Mouse (Mus musculus): ENCODE results near the gene Simc1. TPM values are rescaled to one million over a fixed set of nuclear protein-coding genes. Genes with fewer than 3 reads are reported as not detected.
A peak's percentile ranks its signal among the peaks of the same experiment; 100 is the strongest.

Gene Simc1
- total and polyA plus RNA-seq, 3 experiments, result 6.2 to 16.6 (median 6.8) TPM

DNA sequence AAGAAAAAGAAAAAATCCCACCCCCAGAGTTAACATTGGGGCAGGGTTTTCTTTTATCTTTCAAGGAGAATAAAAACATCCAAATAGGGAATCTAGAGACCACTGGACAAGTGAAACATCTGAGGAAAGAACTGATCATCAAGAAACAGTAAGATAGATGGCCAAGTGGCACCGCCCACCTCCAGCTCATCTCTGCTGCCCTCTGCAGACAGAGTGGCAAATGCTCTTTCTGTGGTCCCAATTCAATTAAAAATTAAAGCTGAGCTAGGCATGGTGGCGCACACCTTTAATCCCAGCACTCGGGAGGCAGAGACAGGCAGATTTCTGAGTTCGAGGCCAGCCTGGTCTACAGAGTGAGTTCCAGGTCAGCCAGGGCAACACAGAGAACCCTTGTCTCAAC, 16.6 kb downstream of the Simc1 start:
- Histone ChIP-seq H3K36me3 (replicated peaks in 1 of 2; ENCODE audit: control insufficient read depth in 1 of 2, insufficient read depth in 1 of 2, low read length in 1 of 2) (peaks cover 17 to 44% of the 10 kb centered on the region in 2 experiments), H3K4me3 (replicated peaks in 1 of 3; ENCODE audit: low read depth in 2 of 3, low read length in 2 of 3, poor library complexity in 1 of 3) (no peak overlapping the region), H3K9me3 (replicated peaks; ENCODE audit: low read length) (peaks cover 2% of the 10 kb centered on the region), H3K79me2 (replicated peaks; ENCODE audit: control insufficient read depth, extremely low read depth, insufficient read depth, poor library complexity, severe bottlenecking) (no peaks in the 10 kb centered on the region), H3K27ac (ENCODE audit: insufficient read depth, low read depth) (no peak overlapping the region), H3K4me1 (ENCODE audit: control insufficient read depth in 1 of 2, insufficient read depth in 2 of 2) (no peaks in the 10 kb centered on the region), H3K27me3 (replicated peaks) (no peaks in the 10 kb centered on the region), H3K4me2 (ENCODE audit: insufficient read depth, low read depth, poor library complexity, severe bottlenecking) (no peak overlapping the region), H3K9ac (ENCODE audit: insufficient read depth, low read depth) (no peak overlapping the region)
- in situ Hi-C loops (cut with MboI; ENCODE audit: low pct_ligation_motif_present, low pct_unique_long_range_greater_than_20kb, low sequenced_read_pairs) (no loop called here), dilution Hi-C loops (cut with MboI; ENCODE audit: extremely low pct_ligation_motif_present, extremely low pct_unique_long_range_greater_than_20kb, low sequenced_read_pairs) (no loop called here)
- no peak for TF ChIP-seq SIN3A (IDR thresholded peaks at IDR 0.05; ENCODE audit: low read length)
- TF ChIP-seq ETS1 (conservative IDR thresholded peaks at IDR 0.05; ENCODE audit: low read depth, low read length), result no peak
- TF ChIP-seq RCOR1 (conservative IDR thresholded peaks at IDR 0.05; ENCODE audit: low read depth, low read length), result no peak
- peak; percentile 67 for TF ChIP-seq SMC3 (IDR thresholded peaks at IDR 0.05; ENCODE audit: low read depth, low read length)
- no peak for TF ChIP-seq UBTF (IDR thresholded peaks at IDR 0.05; ENCODE audit: low read depth, low read length)
- no peak for TF ChIP-seq POLR2AphosphoS2 (IDR thresholded peaks at IDR 0.05; ENCODE audit: low read depth, low read length)
- TF ChIP-seq KAT2A (IDR thresholded peaks at IDR 0.05; ENCODE audit: insufficient replicate concordance, low read length), result no peak
- TF ChIP-seq CTCF (conservative IDR thresholded peaks at IDR 0.05 in 1 of 2, IDR thresholded peaks at IDR 0.05 in 1 of 2; ENCODE audit: low read depth in 2 of 2, low read length in 2 of 2), result peak in 1 of 2 experiments; percentile 65; a peak in 2 of 4 replicates
- TF ChIP-seq EP300 (IDR thresholded peaks at IDR 0.05; ENCODE audit: low read length), result no peak
- no peak for TF ChIP-seq MYC (IDR thresholded peaks at IDR 0.05; ENCODE audit: low read depth, low read length)
- TF ChIP-seq POLR2A (IDR thresholded peaks at IDR 0.05; ENCODE audit: low read depth, low read length), result no peak
- TF ChIP-seq RAD21 (IDR thresholded peaks at IDR 0.05; ENCODE audit: low read depth, low read length), result peak; percentile 44
- TF ChIP-seq CHD2 (IDR thresholded peaks at IDR 0.05; ENCODE audit: low read length), result no peak
- TF ChIP-seq BHLHE40 (IDR thresholded peaks at IDR 0.05; ENCODE audit: low read depth, low read length), result no peak
- TF ChIP-seq USF1 (IDR thresholded peaks at IDR 0.05; ENCODE audit: low read depth, low read length), result no peak
- peak; percentile 50 for DNase-seq (ENCODE audit: extremely low read depth)

DNA sequence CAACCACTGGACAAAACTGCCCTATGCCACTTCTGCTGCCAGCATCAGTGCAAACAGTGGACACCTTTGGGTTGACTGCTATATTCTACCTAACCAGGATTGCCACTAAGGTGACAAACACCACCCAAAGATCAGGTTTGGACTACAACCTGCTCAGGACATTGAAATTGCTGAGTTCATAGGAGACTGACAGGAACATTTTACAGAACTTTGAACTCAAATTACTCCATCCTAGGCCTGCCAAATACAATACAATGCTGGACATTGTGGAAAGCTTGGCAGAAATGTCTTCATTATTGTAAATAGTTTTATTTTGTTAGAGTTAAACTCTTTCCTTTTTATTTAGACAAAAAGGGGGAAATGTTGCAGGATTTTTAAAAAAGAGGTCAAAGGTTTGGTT, 17.6 kb downstream of the Simc1 start:
- Histone ChIP-seq H3K9me3 (replicated peaks; ENCODE audit: low read length) (no peaks in the 10 kb centered on the region), H3K9ac (ENCODE audit: insufficient read depth, low read depth) (no peak overlapping the region), H3K4me1 (ENCODE audit: control insufficient read depth in 1 of 2, insufficient read depth in 2 of 2) (no peaks in the 10 kb centered on the region; a peak in 1 of 4 replicates), H3K4me2 (ENCODE audit: insufficient read depth, low read depth, poor library complexity, severe bottlenecking) (no peak overlapping the region), H3K36me3 (replicated peaks in 1 of 2; ENCODE audit: control insufficient read depth in 1 of 2, insufficient read depth in 1 of 2, low read length in 1 of 2) (peaks cover 26 to 50% of the 10 kb centered on the region in 2 experiments), H3K79me2 (replicated peaks; ENCODE audit: control insufficient read depth, extremely low read depth, insufficient read depth, poor library complexity, severe bottlenecking) (no peaks in the 10 kb centered on the region), H3K27ac (ENCODE audit: insufficient read depth, low read depth) (no peak overlapping the region), H3K4me3 (replicated peaks in 1 of 3; ENCODE audit: low read depth in 2 of 3, low read length in 2 of 3, poor library complexity in 1 of 3) (no peak overlapping the region), H3K27me3 (replicated peaks) (no peaks in the 10 kb centered on the region)
- no peak for DNase-seq (ENCODE audit: extremely low read depth)
- TF ChIP-seq JUND (conservative IDR thresholded peaks at IDR 0.05; ENCODE audit: low read depth, low read length), result no peak
- no peak for TF ChIP-seq PAX5 (IDR thresholded peaks at IDR 0.05; ENCODE audit: low read length)
- TF ChIP-seq CHD2 (IDR thresholded peaks at IDR 0.05; ENCODE audit: low read length), result no peak
- TF ChIP-seq SMC3 (IDR thresholded peaks at IDR 0.05; ENCODE audit: low read depth, low read length), result no peak
- TF ChIP-seq CTCF (conservative IDR thresholded peaks at IDR 0.05 in 1 of 2, IDR thresholded peaks at IDR 0.05 in 1 of 2; ENCODE audit: low read depth in 2 of 2, low read length in 2 of 2), result no peak
- no peak for TF ChIP-seq MXI1 (IDR thresholded peaks at IDR 0.05; ENCODE audit: low read depth, low read length)
- no peak for TF ChIP-seq USF2 (conservative IDR thresholded peaks at IDR 0.05; ENCODE audit: low read depth, low read length)
- TF ChIP-seq MAX (IDR thresholded peaks at IDR 0.05; ENCODE audit: low read length), result no peak
- TF ChIP-seq TBP (conservative IDR thresholded peaks at IDR 0.05; ENCODE audit: low read depth, low read length), result no peak
- no peak for TF ChIP-seq POLR2AphosphoS2 (IDR thresholded peaks at IDR 0.05; ENCODE audit: low read depth, low read length)
- TF ChIP-seq BHLHE40 (IDR thresholded peaks at IDR 0.05; ENCODE audit: low read depth, low read length), result no peak
- TF ChIP-seq KAT2A (IDR thresholded peaks at IDR 0.05; ENCODE audit: insufficient replicate concordance, low read length), result no peak
- no peak for TF ChIP-seq RCOR1 (conservative IDR thresholded peaks at IDR 0.05; ENCODE audit: low read depth, low read length)
- TF ChIP-seq E2F4 (IDR thresholded peaks at IDR 0.05; ENCODE audit: insufficient replicate concordance, low read depth, low read length), result no peak
- in situ Hi-C loops (cut with MboI; ENCODE audit: low pct_ligation_motif_present, low pct_unique_long_range_greater_than_20kb, low sequenced_read_pairs), result no loop called here
- dilution Hi-C loops (cut with MboI; ENCODE audit: extremely low pct_ligation_motif_present, extremely low pct_unique_long_range_greater_than_20kb, low sequenced_read_pairs), result no loop called here

All from CH12.LX (cell line).